Mouse (Mus musculus): ENCODE data around the gene Tacc2. TPM values are rescaled to one million over a fixed set of nuclear protein-coding genes. Genes with fewer than 3 reads are reported as not detected.

The Tacc2 gene
- polyA plus RNA-seq, 1 experiment, result 80.9 TPM

- H3K27ac ChIP-seq (ENCODE audit: insufficient read depth, low read length), result no peak overlapping the region
- no peaks in the 10 kb centered on the region for H3K9me3 ChIP-seq (replicated peaks; ENCODE audit: control insufficient read depth, insufficient read depth, low read length, poor library complexity, severe bottlenecking)
- H3K27me3 ChIP-seq (ENCODE audit: control insufficient read depth, insufficient read depth, low read length, poor library complexity, severe bottlenecking), result no peaks in the 10 kb centered on the region
- no peak overlapping the region for H3K4me3 ChIP-seq (ENCODE audit: low read depth, low read length)
- H3K4me1 ChIP-seq (ENCODE audit: control insufficient read depth, insufficient read depth, low read length), result no peaks in the 10 kb centered on the region
- no peaks in the 10 kb centered on the region for H3K36me3 ChIP-seq (ENCODE audit: control insufficient read depth, insufficient read depth, low read length, poor library complexity, severe bottlenecking)
- H3K9ac ChIP-seq (ENCODE audit: low read depth, poor library complexity, severe bottlenecking), result no peak overlapping the region
- TF ChIP-seq CTCF (IDR thresholded peaks at IDR 0.05; ENCODE audit: low read depth, low read length) (no peak), EP300 (IDR thresholded peaks at IDR 0.05; ENCODE audit: insufficient read depth, low read depth, low read length) (no peak), POLR2A (IDR thresholded peaks at IDR 0.05; ENCODE audit: insufficient read depth, low read length) (no peak)
Observed at GRCm38 (mm10) chr7:130632379-130632732, 55.1 kb downstream of the Tacc2 start.

- H3K4me3 ChIP-seq (ENCODE audit: low read depth, low read length), result no peak overlapping the region
- no peaks in the 10 kb centered on the region for H3K36me3 ChIP-seq (ENCODE audit: control insufficient read depth, insufficient read depth, low read length, poor library complexity, severe bottlenecking)
- H3K9me3 ChIP-seq (replicated peaks; ENCODE audit: control insufficient read depth, insufficient read depth, low read length, poor library complexity, severe bottlenecking), result no peaks in the 10 kb centered on the region
- no peak overlapping the region for H3K27ac ChIP-seq (ENCODE audit: insufficient read depth, low read length)
- no peak for TF ChIP-seq EP300 (IDR thresholded peaks at IDR 0.05; ENCODE audit: insufficient read depth, low read depth, low read length)
- TF ChIP-seq POLR2A (IDR thresholded peaks at IDR 0.05; ENCODE audit: insufficient read depth, low read length), result no peak
- no peak for TF ChIP-seq CTCF (IDR thresholded peaks at IDR 0.05; ENCODE audit: low read depth, low read length)
- no peaks in the 10 kb centered on the region for H3K4me1 ChIP-seq (ENCODE audit: control insufficient read depth, insufficient read depth, low read length)
- H3K9ac ChIP-seq (ENCODE audit: low read depth, poor library complexity, severe bottlenecking), result no peak overlapping the region
- no peaks in the 10 kb centered on the region for H3K27me3 ChIP-seq (ENCODE audit: control insufficient read depth, insufficient read depth, low read length, poor library complexity, severe bottlenecking)
Observed at GRCm38 (mm10) chr7:130634259-130634871, 57.1 kb downstream of the Tacc2 start.

DNA sequence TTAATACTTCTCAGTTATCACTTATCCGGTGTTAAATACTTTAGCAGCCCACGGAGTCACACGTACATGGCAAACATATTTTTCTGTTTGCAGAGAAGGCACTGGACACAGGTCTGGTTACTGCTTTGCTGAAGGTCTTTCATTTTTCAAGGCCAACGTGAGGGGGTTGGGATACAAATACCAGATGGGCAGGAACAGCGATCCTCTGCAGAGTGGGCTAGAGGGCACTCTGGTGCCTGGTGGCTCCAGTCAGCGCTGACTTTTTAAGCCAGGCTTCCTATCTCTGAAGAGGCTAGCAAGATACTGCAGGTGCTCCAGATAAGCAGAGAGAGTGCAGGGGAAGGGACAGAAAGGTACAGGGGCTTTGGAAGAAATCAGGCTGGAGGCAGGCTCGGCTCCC lies 58.0 kb downstream of the Tacc2 start:
- Histone ChIP-seq H3K9ac (ENCODE audit: low read depth, poor library complexity, severe bottlenecking) (no peak overlapping the region), H3K27me3 (ENCODE audit: control insufficient read depth, insufficient read depth, low read length, poor library complexity, severe bottlenecking) (no peaks in the 10 kb centered on the region), H3K27ac (ENCODE audit: insufficient read depth, low read length) (no peak overlapping the region), H3K4me1 (ENCODE audit: control insufficient read depth, insufficient read depth, low read length) (no peaks in the 10 kb centered on the region), H3K9me3 (replicated peaks; ENCODE audit: control insufficient read depth, insufficient read depth, low read length, poor library complexity, severe bottlenecking) (no peaks in the 10 kb centered on the region), H3K36me3 (ENCODE audit: control insufficient read depth, insufficient read depth, low read length, poor library complexity, severe bottlenecking) (no peaks in the 10 kb centered on the region), H3K4me3 (ENCODE audit: low read depth, low read length) (no peak overlapping the region)
- TF ChIP-seq EP300 (IDR thresholded peaks at IDR 0.05; ENCODE audit: insufficient read depth, low read depth, low read length), result no peak
- TF ChIP-seq POLR2A (IDR thresholded peaks at IDR 0.05; ENCODE audit: insufficient read depth, low read length), result no peak
- TF ChIP-seq CTCF (IDR thresholded peaks at IDR 0.05; ENCODE audit: low read depth, low read length), result no peak

DNA sequence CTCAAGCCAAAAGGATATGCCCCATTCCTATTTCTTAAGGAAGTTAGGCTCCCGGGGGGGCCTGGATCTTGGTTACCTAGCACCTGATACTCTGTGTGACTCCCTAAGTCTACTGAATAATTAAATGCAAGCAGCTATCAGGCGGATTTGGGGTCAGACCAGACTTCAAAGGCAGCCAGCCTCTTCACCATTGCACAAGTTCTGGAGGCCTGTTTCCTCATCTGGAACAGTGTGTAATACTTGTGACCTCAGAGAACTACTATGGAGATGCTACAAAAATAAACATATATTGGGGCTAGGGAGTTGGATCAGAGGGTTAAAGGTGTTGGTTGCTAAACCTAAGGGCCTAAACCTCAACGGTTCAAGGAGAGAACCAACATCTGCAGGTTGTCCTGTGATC lies 59.0 kb downstream of the Tacc2 start:
- Histone ChIP-seq H3K9me3 (replicated peaks; ENCODE audit: control insufficient read depth, insufficient read depth, low read length, poor library complexity, severe bottlenecking) (no peaks in the 10 kb centered on the region), H3K9ac (ENCODE audit: low read depth, poor library complexity, severe bottlenecking) (no peak overlapping the region), H3K4me1 (ENCODE audit: control insufficient read depth, insufficient read depth, low read length) (no peaks in the 10 kb centered on the region), H3K27ac (ENCODE audit: insufficient read depth, low read length) (no peak overlapping the region), H3K27me3 (ENCODE audit: control insufficient read depth, insufficient read depth, low read length, poor library complexity, severe bottlenecking) (no peaks in the 10 kb centered on the region), H3K36me3 (ENCODE audit: control insufficient read depth, insufficient read depth, low read length, poor library complexity, severe bottlenecking) (no peaks in the 10 kb centered on the region), H3K4me3 (ENCODE audit: low read depth, low read length) (no peak overlapping the region)
- TF ChIP-seq CTCF (IDR thresholded peaks at IDR 0.05; ENCODE audit: low read depth, low read length), result no peak
- TF ChIP-seq EP300 (IDR thresholded peaks at IDR 0.05; ENCODE audit: insufficient read depth, low read depth, low read length), result no peak
- TF ChIP-seq POLR2A (IDR thresholded peaks at IDR 0.05; ENCODE audit: insufficient read depth, low read length), result no peak

- Histone ChIP-seq H3K4me1 (ENCODE audit: control insufficient read depth, insufficient read depth, low read length) (no peaks in the 10 kb centered on the region), H3K9ac (ENCODE audit: low read depth, poor library complexity, severe bottlenecking) (no peak overlapping the region)
- no peak for TF ChIP-seq POLR2A (IDR thresholded peaks at IDR 0.05; ENCODE audit: insufficient read depth, low read length)
- TF ChIP-seq CTCF (IDR thresholded peaks at IDR 0.05; ENCODE audit: low read depth, low read length), result no peak
- TF ChIP-seq EP300 (IDR thresholded peaks at IDR 0.05; ENCODE audit: insufficient read depth, low read depth, low read length), result no peak
Observed at GRCm38 (mm10) chr7:130636902-130637301, 59.7 kb downstream of the Tacc2 start.

DNA sequence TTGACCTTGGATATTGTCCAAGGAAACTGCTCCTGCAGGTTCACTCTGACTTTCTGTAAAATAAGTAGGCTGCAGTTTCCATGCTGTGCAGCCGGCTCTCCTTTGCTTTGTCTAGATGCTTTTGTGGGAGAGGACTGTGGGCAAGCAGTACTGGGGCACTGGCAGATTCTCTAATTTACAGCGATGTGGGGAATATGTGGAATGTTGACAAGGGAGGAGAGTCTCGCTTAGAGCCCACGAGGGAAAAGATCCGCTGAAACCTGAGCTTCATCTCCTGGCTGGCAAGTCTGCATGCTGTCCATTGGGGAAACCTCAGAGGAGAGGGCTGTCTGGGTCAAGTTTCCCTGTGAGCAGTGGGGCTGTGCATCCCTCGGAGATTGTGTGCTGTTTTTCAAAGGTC lies 60.6 kb downstream of the Tacc2 start:
- no peak overlapping the region for H3K27ac ChIP-seq (ENCODE audit: insufficient read depth, low read length)
- no peaks in the 10 kb centered on the region for H3K36me3 ChIP-seq (ENCODE audit: control insufficient read depth, insufficient read depth, low read length, poor library complexity, severe bottlenecking)

More at GRCm38 (mm10) chr7:130636902-130637301, 59.7 kb downstream of the Tacc2 start:
- Histone ChIP-seq H3K36me3 (ENCODE audit: control insufficient read depth, insufficient read depth, low read length, poor library complexity, severe bottlenecking) (no peaks in the 10 kb centered on the region), H3K27me3 (ENCODE audit: control insufficient read depth, insufficient read depth, low read length, poor library complexity, severe bottlenecking) (no peaks in the 10 kb centered on the region), H3K27ac (ENCODE audit: insufficient read depth, low read length) (no peak overlapping the region), H3K9me3 (replicated peaks; ENCODE audit: control insufficient read depth, insufficient read depth, low read length, poor library complexity, severe bottlenecking) (no peaks in the 10 kb centered on the region), H3K4me3 (ENCODE audit: low read depth, low read length) (no peak overlapping the region)

More for the DNA sequence above, 60.6 kb downstream of the Tacc2 start:
- Histone ChIP-seq H3K9ac (ENCODE audit: low read depth, poor library complexity, severe bottlenecking) (no peak overlapping the region), H3K4me1 (ENCODE audit: control insufficient read depth, insufficient read depth, low read length) (no peaks in the 10 kb centered on the region), H3K27me3 (ENCODE audit: control insufficient read depth, insufficient read depth, low read length, poor library complexity, severe bottlenecking) (no peaks in the 10 kb centered on the region), H3K9me3 (replicated peaks; ENCODE audit: control insufficient read depth, insufficient read depth, low read length, poor library complexity, severe bottlenecking) (no peaks in the 10 kb centered on the region), H3K4me3 (ENCODE audit: low read depth, low read length) (no peak overlapping the region)
- TF ChIP-seq POLR2A (IDR thresholded peaks at IDR 0.05; ENCODE audit: insufficient read depth, low read length) (no peak), EP300 (IDR thresholded peaks at IDR 0.05; ENCODE audit: insufficient read depth, low read depth, low read length) (no peak), CTCF (IDR thresholded peaks at IDR 0.05; ENCODE audit: low read depth, low read length) (no peak)

All from ES-Bruce4 (cell line).